Comparison of ENCODE assay signal across 9 mouse cellular contexts in the genomic region with DNA sequence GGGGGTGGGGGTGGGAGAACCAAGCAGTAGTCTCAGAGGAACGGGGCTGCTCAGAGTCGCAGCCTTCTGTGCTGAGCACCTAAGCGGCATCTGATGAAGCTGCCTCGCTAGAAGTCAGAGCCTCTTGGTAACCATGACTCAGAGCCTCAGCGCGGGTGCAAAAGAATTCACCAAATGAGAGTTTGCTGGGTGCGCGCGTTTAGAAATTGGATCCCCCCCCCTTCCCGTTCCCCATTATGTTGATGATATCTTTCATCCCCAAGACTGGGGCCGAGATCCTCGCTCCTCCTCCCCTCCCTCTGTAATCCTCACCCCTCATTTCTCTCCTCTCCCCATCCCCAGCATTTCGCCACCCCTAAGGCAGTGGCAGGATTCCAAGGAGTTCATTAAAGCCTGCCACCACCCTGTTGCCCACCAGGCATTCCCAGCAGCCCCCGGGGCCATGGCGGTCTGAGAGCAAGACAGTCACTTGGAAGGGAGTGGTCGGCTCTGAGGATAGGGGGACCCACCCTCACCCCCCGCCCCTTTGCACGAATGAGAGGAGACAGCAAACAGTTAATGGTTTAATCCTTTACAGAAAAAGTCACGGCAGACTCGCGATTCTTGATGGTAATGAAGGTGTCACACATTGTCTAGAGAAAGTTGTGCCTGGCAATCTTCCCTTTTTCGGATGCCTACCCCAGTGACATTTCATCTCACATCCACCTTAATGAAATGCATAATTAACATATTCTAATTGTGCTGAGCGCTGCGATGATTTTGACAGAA.
DNase-seq lines count a peak whose midpoint lies in the region; ATAC-seq lines count a peak whose summit lies in the region.
"Had no signal": no experiment of that assay in that cellular context is flagged by ENCODE, and none has a peak within 500 bp of the region (broad histone marks: within the 10 kb centered on the region; RNA-seq: fewer than 3 reads in every experiment).

No protein-coding gene starts in this region.

- H3K27me3 ChIP-seq in kidney, embryonic 16.5 days (ENCODE audit: insufficient read depth, low read length): no peaks in the 10 kb centered on the region
- no peaks in the 10 kb centered on the region for H3K27me3 ChIP-seq in embryonic facial prominence, embryonic 15.5 days

- intact Hi-C loops in left cerebral cortex, postnatal 10 days (cut with DNase I): no loop called here

- H3K9me3 ChIP-seq in kidney, embryonic 16.5 days (ENCODE audit: low read length): no peaks in the 10 kb centered on the region
- no peaks in the 10 kb centered on the region for H3K9me3 ChIP-seq in embryonic facial prominence, embryonic 15.5 days (replicated peaks)

- no peak for DNase-seq in kidney, adult 9 months
- peak; percentile 20 to 26 for DNase-seq in left cerebral cortex, postnatal 10 days (ENCODE audit: extremely low spot score in 1 of 2, low spot score in 2 of 2)
- peak; percentile 74 for DNase-seq in retina, postnatal 1 day
- no peak for DNase-seq in cerebellum, adult 18-20 months
- DNase-seq in B cell, adult 2 months: no peak
- DNase-seq in spleen, postnatal 4 days (ENCODE audit: low spot score in 2 of 2): no peak

- peak overlapping the region; percentile 51 for H3K4me2 ChIP-seq in kidney, embryonic 16.5 days (replicated peaks; ENCODE audit: low read depth, low read length)
- peak overlapping the region; percentile 64 for H3K4me2 ChIP-seq in embryonic facial prominence, embryonic 15.5 days (replicated peaks)

- ATAC-seq in kidney, embryonic 16.5 days (ENCODE audit: low FRiP score, low TSS enrichment): 0 out of 2 replicates have a peak, but pooled peaks have one; percentile 24
- ATAC-seq in embryonic facial prominence, embryonic 15.5 days (ENCODE audit: insufficient number of reproducible peaks, low FRiP score, low TSS enrichment, low read depth): no peak; the same call in 1 of the 2 replicates

- peak overlapping the region; percentile 16 for H3K4me3 ChIP-seq in kidney, embryonic 16.5 days (ENCODE audit: low read length)
- H3K4me3 ChIP-seq in embryonic facial prominence, embryonic 15.5 days (replicated peaks): peak overlapping the region; percentile 34

- H3K27ac ChIP-seq in kidney, embryonic 16.5 days (ENCODE audit: low read length): no peak overlapping the region
- no peak overlapping the region for H3K27ac ChIP-seq in embryonic facial prominence, embryonic 15.5 days (replicated peaks)

- 0 out of 2 replicates have a peak overlapping the region, but pooled peaks have one; percentile 1 for H3K9ac ChIP-seq in kidney, embryonic 16.5 days (replicated peaks; ENCODE audit: low read length)
- H3K9ac ChIP-seq in embryonic facial prominence, embryonic 15.5 days: no peak overlapping the region

- H3K4me1 ChIP-seq in kidney, embryonic 16.5 days (ENCODE audit: insufficient read depth, low read length): peaks cover 14% of the 10 kb centered on the region
- peaks cover 21% of the 10 kb centered on the region for H3K4me1 ChIP-seq in embryonic facial prominence, embryonic 15.5 days

- WGBS in kidney, embryonic 16.5 days: 25% methylated on average over 24 of the region's 24 CpGs
- WGBS in embryonic facial prominence, embryonic 15.5 days: 13% methylated on average over 24 of the region's 24 CpGs

- no peaks in the 10 kb centered on the region for H3K36me3 ChIP-seq in kidney, embryonic 16.5 days (ENCODE audit: insufficient read depth, low read length)
- no peaks in the 10 kb centered on the region for H3K36me3 ChIP-seq in embryonic facial prominence, embryonic 15.5 days
- H3K36me3 ChIP-seq: G1E had no signal

Comparison
In these comparisons a context has a peak if more than half of its experiments do, and no peak if none do; other contexts are left out.
1. DNase-seq: peak in left cerebral cortex, postnatal 10 days (2 of 2) and retina, postnatal 1 day (single experiment); none in kidney, adult 9 months (single experiment), cerebellum, adult 18-20 months (0 of 2), B cell, adult 2 months (0 of 2) and spleen, postnatal 4 days (0 of 2).